Mouse (Mus musculus) thymus, adult 2 months (tissue): ENCODE data around the gene E130208F15Rik.

Experiments
- CTCF ChIP-seq: fragments of 200-500 bp; IDR thresholded peaks from 2 replicates; pipeline ENCODE4 v1.5.1; 2012; ENCODE audit warnings: mild to moderate bottlenecking, control low read depth, low read length, moderate library complexity, borderline replicate concordance; ENCODE audit not compliant: control insufficient read depth, poor library complexity, insufficient read depth; ENCODE audit errors: extremely low read depth
- POLR2A ChIP-seq: fragments of 200-500 bp; IDR thresholded peaks from 2 replicates; pipeline ENCODE4 v1.6.1; 2012; ENCODE audit warnings: mild to moderate bottlenecking, low read length, control low read depth, moderate library complexity; ENCODE audit not compliant: control insufficient read depth, poor library complexity, insufficient read depth; ENCODE audit errors: extremely low read depth

DNA sequence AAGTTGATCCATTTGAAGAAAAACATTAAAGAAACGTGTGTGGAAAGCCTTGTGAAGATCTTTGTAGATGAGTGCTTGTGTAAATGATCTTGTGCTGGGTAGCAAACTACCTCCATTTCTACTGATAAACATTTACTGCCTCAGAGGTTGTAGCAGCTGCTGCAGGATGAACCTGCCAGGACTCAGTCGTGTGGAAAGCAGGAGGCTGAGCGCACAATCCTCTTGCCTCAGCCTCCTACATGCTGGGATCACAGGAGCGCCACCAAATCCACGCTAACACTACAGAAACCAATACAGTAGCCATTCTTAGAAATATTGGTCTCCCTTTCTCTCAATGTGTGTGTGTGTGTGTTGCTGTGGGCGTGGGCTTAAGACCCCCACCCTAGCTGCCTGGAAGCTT is 33.5 kb upstream of the E130208F15Rik start:
- TF ChIP-seq CTCF = no peak
- no peak for TF ChIP-seq POLR2A
